Mouse (Mus musculus) neural tube, embryonic 13.5 days (tissue): Measurements from ENCODE around the gene Fgfr2. TPM values are rescaled to one million over a fixed set of nuclear protein-coding genes. Genes with fewer than 3 reads are reported as not detected.

ENCODE experiments used
- ATAC-seq: fragments of 200-750 bp; cut with Nextera tagmentation; 2 replicates; pipeline ENCODE4 v1.8.0; 2017; ENCODE audit warnings: low read depth, mild to moderate bottlenecking, moderate TSS enrichment, moderate library complexity
- H3K27ac ChIP-seq: fragments of 300-500 bp; sonication (generic); replicated peaks from 2 replicates; pipeline ENCODE4 v1.5.1; 2015; ENCODE audit warnings: moderate library complexity, mild to moderate bottlenecking, inconsistent platforms
- H3K27me3 ChIP-seq: fragments of 300-500 bp; sonication (generic); 2 replicates; pipeline ENCODE4 v1.6.1; 2015; ENCODE audit warnings: mild to moderate bottlenecking, inconsistent platforms
- H3K36me3 ChIP-seq: fragments of 300-500 bp; sonication (generic); 2 replicates; pipeline ENCODE4 v1.6.1; 2015; ENCODE audit warnings: mild to moderate bottlenecking, inconsistent platforms
- H3K4me1 ChIP-seq: fragments of 300-500 bp; sonication (generic); replicated peaks from 2 replicates; pipeline ENCODE4 v1.6.1; 2015; ENCODE audit warnings: inconsistent platforms
- H3K4me2 ChIP-seq: fragments of 300-500 bp; sonication (generic); 2 replicates; pipeline ENCODE4 v1.6.1; 2015; ENCODE audit warnings: inconsistent platforms, mild to moderate bottlenecking, moderate library complexity
- H3K4me3 ChIP-seq: fragments of 300-500 bp; sonication (generic); 2 replicates; pipeline ENCODE4 v1.5.1; 2015; ENCODE audit warnings: mild to moderate bottlenecking, inconsistent platforms
- H3K9ac ChIP-seq: fragments of 300-500 bp; sonication (generic); 2 replicates; pipeline ENCODE4 v1.6.1; 2015; ENCODE audit warnings: moderate library complexity, mild to moderate bottlenecking, inconsistent platforms
- H3K9me3 ChIP-seq: fragments of 300-500 bp; sonication (generic); 2 replicates; pipeline ENCODE4 v1.6.1; 2016; ENCODE audit warnings: inconsistent platforms
- WGBS: fragments of 180-500 bp; shearing (Covaris S2); methylation state at CpG from one replicate; pipeline ENCODE4 v1.1.7; 2015; 5-methylcytosine and 5-hydroxymethylcytosine counted together
- polyA plus RNA-seq: library from polyadenylated mRNA; unstranded; fragments of >200 nt; fragmentation: Nextera tagmentation; extraction: Ambion mirVana; gene quantifications from 2 replicates; pipeline ENCODE4 v1.2.1, GENCODE M21; 2015

Gene Fgfr2
- polyA plus RNA-seq, 1 experiment from 2014 or later = 22.9 TPM

DNA sequence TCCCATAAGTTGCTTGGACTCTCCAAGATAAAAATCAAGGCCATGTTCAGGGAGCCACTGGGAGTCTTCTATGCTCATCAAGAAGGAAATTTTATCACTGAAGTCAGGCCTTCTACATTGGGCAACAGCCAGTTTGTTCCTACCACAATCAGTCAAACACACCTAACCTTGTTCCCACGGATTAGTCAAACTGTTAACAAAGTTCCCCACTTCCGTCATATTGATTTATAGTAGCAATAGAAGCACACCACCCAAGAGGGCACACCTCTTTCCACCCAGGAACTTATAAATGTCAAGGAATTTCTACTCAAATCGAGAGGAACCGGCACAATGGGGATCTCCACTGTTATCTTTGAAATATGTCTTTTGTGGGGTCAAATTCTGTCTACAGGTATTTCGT lies 2091.4 kb downstream of the Fgfr2 start, which contains the start of gene Dmbt1:
Gene Dmbt1 (plus strand): TSS at position 299 of the 400 bp plus-strand sequence.
- Histone ChIP-seq H3K36me3 (no peaks in the 10 kb centered on the region), H3K4me3 (no peak within 1 kb of the TSS), H3K9ac (no peak within 1 kb of the TSS), H3K27ac (no peak within 1 kb of the TSS), H3K9me3 (no peaks in the 10 kb centered on the region), H3K4me1 (no peaks in the 10 kb centered on the region), H3K4me2 (no peak within 1 kb of the TSS), H3K27me3 (no peaks in the 10 kb centered on the region)
- 77% methylated on average over 5 of the region's 5 CpGs for WGBS
- ATAC-seq = no peak

GRCm38 (mm10) chr7:131027557-131027956 lies 2095.6 kb downstream of the Fgfr2 start:
- Histone ChIP-seq H3K9me3 (no peaks in the 10 kb centered on the region), H3K27me3 (no peaks in the 10 kb centered on the region), H3K4me3 (no peak overlapping the region), H3K27ac (no peak overlapping the region), H3K9ac (no peak overlapping the region), H3K4me1 (no peaks in the 10 kb centered on the region), H3K36me3 (no peaks in the 10 kb centered on the region), H3K4me2 (no peak overlapping the region)
- ATAC-seq = no peak
- WGBS = 82% methylated on average over 1 of the region's 1 CpGs

DNA sequence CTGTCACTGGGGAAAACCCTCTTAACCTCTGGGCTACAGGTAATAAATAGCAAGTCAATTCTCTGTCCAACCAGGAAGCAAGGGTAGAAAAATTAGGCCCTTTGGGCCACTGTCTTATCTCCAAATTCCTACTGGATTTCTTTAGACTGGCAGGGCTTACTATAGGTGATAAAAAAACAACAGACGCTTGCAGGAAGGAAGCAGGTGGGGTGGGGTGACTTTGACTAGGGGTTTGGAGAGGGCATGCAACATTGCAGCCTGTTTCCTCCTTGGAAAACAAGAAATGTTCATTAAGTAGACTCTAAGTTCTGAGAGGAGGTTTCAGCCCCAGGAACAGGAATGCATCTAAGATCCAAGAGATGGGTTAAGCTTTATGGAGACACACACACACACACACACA lies 2098.3 kb downstream of the Fgfr2 start:
- 84% methylated on average over 1 of the region's 1 CpGs for WGBS
- Histone ChIP-seq H3K4me1 (no peaks in the 10 kb centered on the region), H3K4me3 (no peak overlapping the region), H3K9me3 (no peaks in the 10 kb centered on the region), H3K27me3 (no peaks in the 10 kb centered on the region), H3K36me3 (no peaks in the 10 kb centered on the region), H3K9ac (no peak overlapping the region), H3K27ac (no peak overlapping the region), H3K4me2 (no peak overlapping the region)
- no peak for ATAC-seq

- H3K4me2 ChIP-seq = no peak overlapping the region
- peaks cover 6% of the 10 kb centered on the region for H3K9me3 ChIP-seq
- no peak overlapping the region for H3K4me3 ChIP-seq
- no peaks in the 10 kb centered on the region for H3K27me3 ChIP-seq
- H3K9ac ChIP-seq = no peak overlapping the region
- no peak for ATAC-seq
- H3K27ac ChIP-seq = no peak overlapping the region
- H3K4me1 ChIP-seq = no peaks in the 10 kb centered on the region
- no peaks in the 10 kb centered on the region for H3K36me3 ChIP-seq
- WGBS = 88% methylated on average over 2 of the region's 2 CpGs
Measured at GRCm38 (mm10) chr7:131019181-131019580, 2104.0 kb downstream of the Fgfr2 start.

DNA sequence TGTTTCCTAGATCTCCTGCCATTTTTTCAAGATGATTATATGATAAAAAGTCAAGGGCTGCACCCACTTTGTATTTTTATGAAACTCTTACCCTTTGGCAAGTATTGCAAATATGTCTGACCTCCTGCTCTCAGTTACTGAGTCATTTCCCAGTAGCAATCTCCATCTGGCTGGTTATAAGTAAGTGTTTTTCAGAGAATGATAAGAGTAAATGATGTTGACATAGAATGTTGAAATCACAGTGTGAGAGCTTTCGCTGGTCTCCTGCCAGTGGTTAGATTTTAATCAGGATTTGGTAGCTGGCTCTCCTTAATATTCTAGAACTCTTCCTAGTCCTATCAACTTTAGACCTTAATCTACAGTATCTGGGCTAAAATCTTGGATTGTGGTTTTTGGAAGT lies 2111.2 kb downstream of the Fgfr2 start:
- WGBS = 89% methylated on average over 1 of the region's 1 CpGs
- Histone ChIP-seq H3K9ac (no peak overlapping the region), H3K36me3 (no peaks in the 10 kb centered on the region), H3K27me3 (no peaks in the 10 kb centered on the region), H3K9me3 (peaks cover 7% of the 10 kb centered on the region), H3K4me3 (no peak overlapping the region), H3K27ac (no peak overlapping the region), H3K4me2 (no peak overlapping the region), H3K4me1 (no peaks in the 10 kb centered on the region)
- no peak for ATAC-seq

DNA sequence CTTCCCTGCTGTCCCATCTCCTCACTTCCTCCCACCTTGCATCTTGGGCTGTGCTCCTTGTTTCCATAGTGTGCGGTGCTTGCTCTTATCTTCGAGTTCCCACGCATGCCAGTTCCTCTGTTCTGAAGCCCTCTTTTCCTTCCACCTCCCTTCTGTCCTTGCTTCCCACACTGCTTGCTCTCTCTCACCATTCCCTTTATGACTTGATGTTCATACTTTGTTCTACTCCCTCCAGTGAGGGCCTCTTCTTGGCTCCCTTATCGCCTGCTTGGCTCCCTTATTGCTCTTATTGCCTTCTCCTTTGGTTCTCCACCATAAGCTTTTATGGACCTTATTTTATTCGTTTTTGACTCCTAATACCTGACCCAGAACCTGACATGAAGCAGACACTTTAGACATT lies 2114.0 kb downstream of the Fgfr2 start:
- H3K4me2 ChIP-seq = no peak overlapping the region
- H3K4me1 ChIP-seq = no peaks in the 10 kb centered on the region
- H3K36me3 ChIP-seq = no peaks in the 10 kb centered on the region
- no peak overlapping the region for H3K4me3 ChIP-seq
- no peaks in the 10 kb centered on the region for H3K27me3 ChIP-seq
- 75% methylated on average over 5 of the region's 5 CpGs for WGBS
- no peak overlapping the region for H3K27ac ChIP-seq
- H3K9me3 ChIP-seq = peaks cover 17% of the 10 kb centered on the region
- ATAC-seq = no peak
- no peak overlapping the region for H3K9ac ChIP-seq

- Histone ChIP-seq H3K36me3 (no peaks in the 10 kb centered on the region), H3K4me3 (no peak overlapping the region), H3K4me2 (no peak overlapping the region), H3K27ac (no peak overlapping the region), H3K9me3 (peaks cover 17% of the 10 kb centered on the region), H3K27me3 (no peaks in the 10 kb centered on the region), H3K9ac (no peak overlapping the region), H3K4me1 (no peaks in the 10 kb centered on the region)
- 93% methylated on average over 2 of the region's 2 CpGs for WGBS
- ATAC-seq = no peak
Measured at GRCm38 (mm10) chr7:131007221-131007620, 2115.9 kb downstream of the Fgfr2 start.

GRCm38 (mm10) chr7:131004071-131004470 lies 2119.1 kb downstream of the Fgfr2 start:
- H3K36me3 ChIP-seq = no peaks in the 10 kb centered on the region

DNA sequence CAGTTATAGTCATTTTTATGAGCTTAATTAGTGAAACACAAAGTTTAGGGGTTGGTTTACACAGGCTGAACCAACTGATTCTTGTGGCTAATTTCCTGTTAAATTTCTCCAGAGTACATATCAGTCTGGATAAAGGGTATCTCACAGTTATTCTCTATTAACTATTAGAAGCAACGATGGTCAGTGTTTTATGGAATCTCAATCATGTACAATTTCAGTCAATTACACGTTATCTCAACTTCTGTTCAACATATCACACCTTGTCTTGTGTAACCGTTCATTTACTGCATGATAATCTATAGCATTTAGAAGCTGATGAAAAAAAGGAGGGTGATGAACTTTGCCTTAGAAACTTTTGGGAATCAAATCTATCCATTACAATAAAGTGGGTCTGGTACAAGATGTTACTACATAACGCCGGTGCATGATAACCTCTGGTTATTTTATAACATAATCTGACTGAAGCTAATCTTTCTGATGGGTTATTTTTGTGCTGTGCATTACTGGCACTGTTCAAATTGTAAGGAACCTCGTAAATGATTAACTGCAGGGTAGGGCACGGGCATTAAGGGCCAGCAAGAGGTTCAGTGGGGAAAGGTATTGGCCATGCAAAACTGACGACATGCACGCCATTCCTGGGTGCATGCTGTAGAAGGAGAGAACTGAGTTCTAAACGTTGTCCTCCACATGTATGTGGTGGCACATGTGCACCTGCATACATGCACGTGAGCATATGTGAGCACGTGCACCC lies 2121.0 kb downstream of the Fgfr2 start:
- Histone ChIP-seq H3K4me2 (no peak overlapping the region), H3K9ac (no peak overlapping the region), H3K4me3 (no peak overlapping the region), H3K9me3 (peaks cover 14% of the 10 kb centered on the region), H3K36me3 (no peaks in the 10 kb centered on the region), H3K4me1 (no peaks in the 10 kb centered on the region), H3K27me3 (no peaks in the 10 kb centered on the region), H3K27ac (no peak overlapping the region)
- no peak for ATAC-seq
- WGBS = 89% methylated on average over 12 of the region's 12 CpGs

More at GRCm38 (mm10) chr7:131004071-131004470, 2119.1 kb downstream of the Fgfr2 start:
- Histone ChIP-seq H3K4me3 (no peak overlapping the region), H3K27ac (no peak overlapping the region), H3K4me2 (no peak overlapping the region), H3K9me3 (peaks cover 17% of the 10 kb centered on the region), H3K9ac (no peak overlapping the region), H3K4me1 (no peaks in the 10 kb centered on the region), H3K27me3 (no peaks in the 10 kb centered on the region)
- 86% methylated on average over 5 of the region's 5 CpGs for WGBS
- ATAC-seq = no peak

DNA sequence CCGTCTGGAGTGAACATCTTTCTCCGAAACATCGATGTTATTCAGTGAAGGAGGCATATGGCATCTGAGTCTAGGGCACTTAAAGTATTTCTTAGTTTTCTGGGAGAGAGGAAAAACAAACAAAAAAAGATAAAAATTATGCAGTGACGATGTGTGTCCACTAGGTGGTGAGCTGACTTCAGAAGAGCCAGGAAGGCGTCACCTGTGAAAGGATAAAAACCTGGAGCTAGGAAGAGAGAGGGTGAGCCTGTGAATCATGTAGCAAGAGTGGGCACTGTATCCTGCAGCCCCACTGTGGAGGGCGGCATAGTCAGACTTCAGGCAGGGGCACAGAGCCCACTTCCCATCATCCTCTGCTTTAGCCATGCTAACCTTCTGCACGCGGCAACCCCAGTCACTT lies 2129.2 kb downstream of the Fgfr2 start:
- ATAC-seq = no peak
- no peaks in the 10 kb centered on the region for H3K4me1 ChIP-seq
- 52% methylated on average over 8 of the region's 8 CpGs for WGBS
- H3K9me3 ChIP-seq = no peaks in the 10 kb centered on the region
- no peaks in the 10 kb centered on the region for H3K27me3 ChIP-seq
- no peak overlapping the region for H3K4me2 ChIP-seq
- no peaks in the 10 kb centered on the region for H3K36me3 ChIP-seq
- H3K9ac ChIP-seq = no peak overlapping the region
- H3K4me3 ChIP-seq = no peak overlapping the region
- H3K27ac ChIP-seq = no peak overlapping the region

DNA sequence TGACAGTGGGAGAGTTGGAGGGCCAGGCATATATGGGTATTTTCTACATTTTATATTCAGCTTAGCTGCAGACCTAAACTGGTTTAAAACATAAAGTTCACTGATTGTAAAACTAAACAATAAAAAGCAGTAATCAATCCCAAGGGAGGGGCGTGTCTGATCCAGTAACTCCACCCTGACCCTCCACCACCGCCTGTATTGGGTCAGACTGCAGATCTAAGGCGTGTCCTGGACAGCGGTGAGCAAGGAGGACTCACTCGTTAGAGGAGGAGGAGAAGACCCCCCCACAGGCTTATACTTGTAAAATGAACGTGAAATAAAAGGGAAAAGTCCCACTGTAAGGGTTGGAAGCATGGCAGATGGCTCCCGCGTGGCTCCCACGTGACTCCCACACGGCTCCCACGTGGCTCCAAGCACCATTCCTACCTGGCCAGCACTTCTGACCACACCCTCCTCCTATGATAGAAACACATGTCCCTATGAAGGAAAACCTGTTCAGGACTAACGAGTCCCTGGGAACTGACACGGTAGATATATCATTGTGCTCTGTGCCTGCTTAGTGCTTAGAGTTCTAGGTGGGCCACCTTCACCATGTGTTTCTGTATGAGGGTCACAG lies 2131.9 kb downstream of the Fgfr2 start:
- Histone ChIP-seq H3K27me3 (no peaks in the 10 kb centered on the region), H3K4me2 (no peak overlapping the region), H3K9me3 (no peaks in the 10 kb centered on the region), H3K9ac (no peak overlapping the region), H3K4me1 (no peaks in the 10 kb centered on the region), H3K4me3 (no peak overlapping the region), H3K27ac (no peak overlapping the region), H3K36me3 (no peaks in the 10 kb centered on the region)
- 87% methylated on average over 13 of the region's 13 CpGs for WGBS
- ATAC-seq = no peak

- Histone ChIP-seq H3K9ac (no peak overlapping the region), H3K9me3 (no peaks in the 10 kb centered on the region), H3K4me2 (no peak overlapping the region), H3K36me3 (no peaks in the 10 kb centered on the region), H3K27ac (no peak overlapping the region), H3K27me3 (no peaks in the 10 kb centered on the region), H3K4me3 (no peak overlapping the region), H3K4me1 (no peaks in the 10 kb centered on the region)
- ATAC-seq = no peak
- WGBS = 41% methylated on average over 3 of the region's 3 CpGs
Measured at GRCm38 (mm10) chr7:130989371-130989770, 2133.8 kb downstream of the Fgfr2 start.

DNA sequence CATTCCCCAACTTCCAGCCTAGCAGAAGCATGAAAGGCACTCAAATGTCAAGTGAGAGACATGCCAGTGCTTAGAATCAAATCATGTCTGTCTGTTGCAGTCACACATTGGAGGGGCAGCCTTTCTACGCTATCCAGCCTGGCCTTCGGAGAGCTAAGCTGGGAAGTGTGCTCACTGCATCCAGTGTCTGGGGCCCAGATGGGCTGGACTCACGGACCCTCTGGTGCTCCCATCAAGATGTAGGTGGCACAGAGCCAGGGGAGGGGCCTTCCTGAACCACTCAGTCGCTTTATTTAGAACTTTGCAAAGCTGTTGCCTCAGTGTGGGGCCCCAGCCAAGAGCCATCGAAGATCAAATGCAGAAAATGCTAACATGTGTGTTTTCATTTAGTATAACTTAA lies 2135.0 kb downstream of the Fgfr2 start:
- H3K4me2 ChIP-seq = no peak overlapping the region
- WGBS = 71% methylated on average over 5 of the region's 5 CpGs
- peaks cover 4% of the 10 kb centered on the region; the same call in 1 of the 2 replicates for H3K4me1 ChIP-seq
- no peaks in the 10 kb centered on the region for H3K9me3 ChIP-seq
- H3K27ac ChIP-seq = no peak overlapping the region
- no peaks in the 10 kb centered on the region for H3K27me3 ChIP-seq
- no peaks in the 10 kb centered on the region for H3K36me3 ChIP-seq
- no peak overlapping the region for H3K4me3 ChIP-seq
- no peak for ATAC-seq
- no peak overlapping the region for H3K9ac ChIP-seq
